Mouse (Mus musculus) T-helper 2 cell (primary cell): Measurements from ENCODE around the gene Inpp5k.

Source experiments
- in situ Hi-C: fragments of 300-600 bp; cut with MboI, MseI; formaldehyde crosslinking; loops from one replicate; pipeline ENCODE4 v1.15.1; 2025; ENCODE audit warnings: high pct_unique_total_duplicates

The Inpp5k gene

DNA sequence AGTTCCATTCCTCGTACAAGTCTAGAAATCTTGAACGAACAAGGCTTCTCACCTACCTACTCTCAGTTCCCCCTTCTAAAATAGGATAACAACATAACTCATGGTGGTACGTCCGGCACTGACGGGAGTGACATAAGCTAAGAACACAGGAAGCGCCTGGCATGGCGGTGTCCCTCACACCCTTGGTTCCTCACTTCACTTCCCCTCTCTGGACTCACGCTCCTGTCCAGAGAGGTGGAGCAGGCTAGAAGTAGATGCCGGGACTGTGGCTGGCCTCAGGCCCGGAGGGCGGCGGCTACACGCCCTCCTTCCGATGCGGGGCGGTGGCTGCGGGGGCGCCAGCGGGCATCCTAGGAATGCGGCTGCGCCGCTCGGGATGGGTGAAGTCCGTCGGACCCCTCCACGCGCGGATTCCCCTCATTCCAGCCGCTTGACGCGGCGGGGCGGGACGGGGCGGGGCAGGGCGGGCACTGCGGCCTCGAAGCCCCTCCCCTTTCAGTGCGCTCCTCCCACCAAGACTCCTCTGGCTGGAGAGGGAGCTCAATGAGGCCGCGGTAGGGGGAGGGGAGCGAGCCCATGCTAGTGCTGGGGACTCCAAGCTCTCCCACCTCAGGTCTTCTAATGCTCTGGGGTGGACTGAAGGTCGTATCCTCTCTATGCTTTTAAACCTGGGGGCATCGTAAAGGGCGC, 23.1 kb downstream of the Inpp5k start:
- in situ Hi-C loops = no loop called here

DNA sequence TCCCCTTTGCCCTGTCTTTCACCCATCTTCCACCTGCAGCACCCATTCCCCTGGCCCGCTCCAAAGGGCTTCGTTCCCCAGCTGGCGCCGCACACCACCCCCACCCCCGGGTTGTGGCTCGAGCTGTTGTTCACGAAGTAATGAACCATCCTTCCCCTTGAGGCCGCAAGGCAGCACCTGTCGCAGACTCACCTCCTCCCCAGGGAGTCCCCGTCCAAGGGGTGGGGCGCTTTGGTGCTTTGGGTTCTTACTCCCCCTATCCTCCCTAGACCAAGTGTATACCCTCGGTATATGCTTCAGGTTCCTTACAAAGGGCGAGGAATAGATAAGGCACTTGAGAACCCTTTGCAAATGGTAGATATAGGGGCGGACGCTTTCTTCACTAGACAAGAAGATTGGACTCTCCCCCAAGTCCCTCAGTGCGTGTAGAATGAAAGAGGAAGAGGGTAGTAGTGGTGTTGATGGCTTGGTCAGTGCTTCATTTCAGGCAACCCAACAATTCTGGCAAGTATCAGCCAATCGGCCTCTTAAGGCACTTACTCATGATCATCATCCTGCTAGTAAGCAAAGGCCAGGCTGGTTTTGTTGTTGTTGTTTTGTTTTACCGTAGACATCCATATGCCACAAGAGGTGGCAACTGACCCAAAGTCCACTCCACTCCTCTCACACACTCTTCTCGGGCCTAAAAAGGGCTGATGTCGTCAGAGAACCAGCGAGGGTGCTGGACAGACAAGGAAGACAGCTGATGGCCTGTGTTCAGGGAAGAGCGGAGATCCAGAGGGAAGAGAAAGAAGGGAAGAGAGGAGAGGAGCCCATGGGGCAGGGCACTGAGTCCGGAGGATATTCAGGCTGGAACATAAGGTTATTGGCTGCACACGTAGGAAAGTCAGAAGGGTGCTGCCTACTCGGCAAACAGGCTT, 23.9 kb downstream of the Inpp5k start:
- in situ Hi-C loops = no loop called here

DNA sequence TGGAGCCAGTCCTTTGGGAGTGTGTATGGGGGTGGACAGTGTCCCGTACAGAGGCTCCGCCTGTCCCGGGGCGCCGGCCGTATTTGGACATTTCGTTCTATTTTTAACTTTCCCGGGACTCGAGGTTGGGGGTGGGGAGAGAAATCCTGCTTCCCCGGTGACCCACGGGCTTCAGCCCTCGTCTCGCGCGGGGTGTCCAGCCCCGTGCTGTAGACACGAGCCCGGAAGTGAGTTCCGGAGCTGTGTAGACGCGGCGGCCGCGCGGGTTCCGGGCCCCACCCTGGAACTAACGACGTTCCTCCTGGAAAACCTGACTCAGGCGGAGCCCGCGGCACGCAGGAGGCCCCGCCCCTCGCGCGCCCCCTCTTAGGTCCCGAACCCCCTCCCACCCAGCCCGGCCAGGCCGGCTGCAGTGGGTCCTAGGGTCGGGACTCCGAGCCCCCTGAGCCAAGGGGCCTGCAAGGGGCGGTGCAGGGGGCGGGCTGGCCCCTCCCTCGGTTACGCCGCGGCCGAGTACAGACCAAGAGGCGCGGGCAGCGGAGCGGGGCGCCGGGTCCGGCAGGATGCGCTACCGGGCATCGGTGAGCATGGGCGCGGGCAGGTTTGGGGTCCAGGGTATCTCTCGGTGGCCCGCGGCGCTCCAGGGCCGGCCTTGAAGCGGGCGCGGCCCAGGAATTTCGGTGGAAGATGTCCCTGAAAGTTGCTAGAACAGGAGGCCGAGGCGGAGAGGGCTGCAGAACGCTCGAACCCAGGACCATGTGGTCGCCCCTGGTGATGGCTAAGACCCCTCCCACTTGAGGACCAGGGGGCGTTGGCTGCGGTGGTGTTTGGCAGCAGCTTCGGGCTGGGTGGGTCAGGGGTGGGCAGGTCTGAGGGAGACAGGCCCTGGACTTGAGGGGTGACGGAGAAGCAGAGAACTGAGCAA, 25.1 kb downstream of the Inpp5k start:
- in situ Hi-C loops = no loop called here

DNA sequence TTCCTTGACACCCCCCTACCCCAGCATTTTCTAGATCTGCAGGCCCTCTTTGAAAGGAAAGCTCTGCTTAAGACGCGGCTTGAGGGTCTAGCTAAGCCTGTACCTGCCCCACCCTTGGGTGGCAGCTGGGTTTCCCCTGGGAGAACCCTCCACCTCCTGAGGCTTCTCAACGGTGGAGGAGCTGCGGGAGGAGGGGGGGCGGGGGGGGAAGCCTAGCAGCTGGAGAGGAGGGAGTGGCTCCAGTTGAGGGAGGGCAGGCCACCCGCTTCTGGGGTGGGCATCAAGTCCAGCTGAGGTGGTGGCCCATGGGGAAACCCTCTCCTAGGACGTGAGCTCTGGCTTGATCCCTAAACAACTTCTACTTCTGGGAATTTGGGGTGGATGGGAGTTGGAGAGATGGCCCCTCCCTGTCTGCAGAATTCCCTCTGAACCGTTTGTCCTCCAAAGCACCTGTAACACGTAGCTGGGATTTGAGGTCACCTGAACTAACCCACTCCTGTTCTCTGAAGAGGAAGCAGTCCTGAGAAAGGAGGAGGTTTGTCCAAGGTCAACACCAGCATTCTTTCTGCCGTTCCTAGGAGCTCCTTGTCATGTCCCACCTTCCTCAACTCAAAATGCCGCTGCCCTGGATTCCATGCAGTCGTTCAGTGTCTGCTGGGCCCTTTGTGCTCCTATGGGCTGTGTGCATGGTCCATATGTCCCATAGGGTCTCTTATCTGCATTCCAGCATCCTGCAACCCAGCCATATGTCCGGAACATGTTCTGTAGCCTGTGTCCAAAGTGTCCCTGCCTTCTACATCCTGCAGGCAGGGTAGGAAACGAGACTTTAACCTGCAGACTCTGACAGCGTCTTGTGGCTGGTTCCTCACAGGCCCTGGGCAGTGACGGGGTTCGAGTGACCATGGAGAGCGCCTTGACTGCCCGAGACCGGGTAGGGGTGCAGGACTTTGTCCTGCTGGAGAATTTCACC, 26.1 kb downstream of the Inpp5k start:
- in situ Hi-C loops = no loop called here

DNA sequence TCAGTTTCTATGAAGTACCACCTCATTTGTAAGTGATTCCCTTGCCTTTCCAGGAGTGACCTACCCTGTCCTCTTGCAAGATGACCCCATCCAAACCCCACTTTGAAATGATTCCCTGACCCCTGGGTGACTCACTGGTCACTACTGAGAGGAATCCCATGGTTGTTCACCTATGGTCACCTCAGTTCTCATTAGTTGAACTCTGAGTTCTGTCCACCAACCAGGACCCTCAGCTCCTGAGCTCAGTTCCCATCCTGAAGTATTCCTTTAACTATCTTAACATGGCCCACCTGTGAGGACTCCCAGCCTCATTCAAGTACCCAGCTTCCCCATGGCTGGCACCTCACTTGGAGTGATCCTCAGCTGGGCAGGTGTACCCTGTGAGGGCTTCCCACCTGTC, 27.1 kb downstream of the Inpp5k start:
- in situ Hi-C loops = no loop called here

DNA sequence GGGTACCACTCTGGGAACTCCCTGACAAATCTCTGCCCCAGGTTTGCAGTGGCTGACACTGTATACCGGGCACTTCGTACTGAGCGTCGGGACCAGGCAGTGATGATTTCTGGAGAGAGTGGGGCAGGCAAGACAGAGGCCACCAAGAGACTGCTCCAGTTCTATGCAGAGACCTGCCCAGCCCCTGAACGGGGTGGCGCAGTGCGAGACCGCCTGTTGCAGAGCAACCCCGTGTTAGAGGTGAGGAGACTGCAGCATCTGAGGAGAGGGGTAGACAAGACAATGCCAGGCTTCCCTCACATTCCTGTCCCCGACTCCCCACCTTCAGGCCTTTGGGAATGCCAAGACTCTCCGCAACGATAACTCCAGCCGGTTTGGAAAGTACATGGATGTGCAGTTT, 27.5 kb downstream of the Inpp5k start:
- in situ Hi-C loops = no loop called here

DNA sequence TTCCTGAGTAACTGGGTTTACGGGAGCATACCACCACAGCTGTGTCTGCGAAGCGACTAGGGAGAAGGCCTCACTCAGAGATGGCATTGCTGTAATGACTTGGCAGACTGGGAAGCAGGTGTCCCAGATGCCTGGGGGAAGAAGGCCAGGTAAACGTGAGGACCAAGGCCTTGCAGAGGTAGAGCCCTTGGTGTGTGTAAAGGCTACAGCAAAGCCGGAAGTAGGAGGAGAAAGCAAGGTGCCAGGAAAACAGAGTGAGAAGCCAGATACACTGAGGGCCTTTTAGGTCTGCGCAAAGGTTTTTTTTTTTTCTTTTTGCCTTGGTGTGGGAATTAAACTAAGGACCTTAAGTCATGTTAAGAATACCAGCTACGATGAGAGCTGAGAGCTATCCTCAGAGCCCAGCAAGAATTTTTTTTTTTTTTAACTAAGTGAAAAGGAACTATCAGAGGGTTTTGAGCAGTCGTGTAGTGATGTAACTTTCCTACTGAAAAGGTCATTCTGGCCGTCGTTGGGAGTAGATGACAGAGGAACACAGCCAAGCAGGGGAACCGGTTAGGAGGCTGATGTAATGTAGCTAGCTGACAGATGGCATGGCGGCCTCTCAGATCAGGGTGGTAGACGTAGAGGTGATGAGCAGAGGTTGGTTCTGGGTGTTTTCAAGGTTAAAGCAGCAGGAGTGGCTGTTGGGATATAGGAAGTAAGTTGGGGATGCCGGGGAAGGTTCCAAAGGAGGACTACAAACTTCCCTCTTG, 28.4 kb downstream of the Inpp5k start:
- in situ Hi-C loops = no loop called here

DNA sequence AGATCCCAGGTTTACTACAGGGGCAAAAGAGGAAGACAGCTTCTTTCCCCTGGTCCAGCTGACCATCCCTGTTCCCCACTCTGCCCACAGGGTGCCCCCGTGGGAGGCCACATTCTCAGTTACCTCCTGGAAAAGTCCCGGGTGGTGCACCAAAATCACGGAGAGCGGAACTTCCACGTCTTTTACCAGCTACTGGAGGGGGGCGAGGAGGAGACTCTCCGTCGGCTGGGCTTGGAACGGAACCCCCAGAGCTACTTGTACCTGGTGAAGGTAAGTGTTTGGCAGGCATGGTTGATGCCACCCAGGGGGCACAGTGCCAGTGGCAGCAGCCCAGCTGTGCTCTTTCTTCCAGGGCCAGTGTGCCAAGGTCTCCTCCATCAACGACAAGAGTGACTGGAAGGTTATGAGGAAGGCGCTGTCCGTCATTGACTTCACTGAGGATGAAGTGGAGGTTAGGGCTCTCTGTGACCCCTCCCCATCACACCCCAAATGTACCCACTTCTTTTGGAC, 29.3 kb downstream of the Inpp5k start:
- in situ Hi-C loops = no loop called here

DNA sequence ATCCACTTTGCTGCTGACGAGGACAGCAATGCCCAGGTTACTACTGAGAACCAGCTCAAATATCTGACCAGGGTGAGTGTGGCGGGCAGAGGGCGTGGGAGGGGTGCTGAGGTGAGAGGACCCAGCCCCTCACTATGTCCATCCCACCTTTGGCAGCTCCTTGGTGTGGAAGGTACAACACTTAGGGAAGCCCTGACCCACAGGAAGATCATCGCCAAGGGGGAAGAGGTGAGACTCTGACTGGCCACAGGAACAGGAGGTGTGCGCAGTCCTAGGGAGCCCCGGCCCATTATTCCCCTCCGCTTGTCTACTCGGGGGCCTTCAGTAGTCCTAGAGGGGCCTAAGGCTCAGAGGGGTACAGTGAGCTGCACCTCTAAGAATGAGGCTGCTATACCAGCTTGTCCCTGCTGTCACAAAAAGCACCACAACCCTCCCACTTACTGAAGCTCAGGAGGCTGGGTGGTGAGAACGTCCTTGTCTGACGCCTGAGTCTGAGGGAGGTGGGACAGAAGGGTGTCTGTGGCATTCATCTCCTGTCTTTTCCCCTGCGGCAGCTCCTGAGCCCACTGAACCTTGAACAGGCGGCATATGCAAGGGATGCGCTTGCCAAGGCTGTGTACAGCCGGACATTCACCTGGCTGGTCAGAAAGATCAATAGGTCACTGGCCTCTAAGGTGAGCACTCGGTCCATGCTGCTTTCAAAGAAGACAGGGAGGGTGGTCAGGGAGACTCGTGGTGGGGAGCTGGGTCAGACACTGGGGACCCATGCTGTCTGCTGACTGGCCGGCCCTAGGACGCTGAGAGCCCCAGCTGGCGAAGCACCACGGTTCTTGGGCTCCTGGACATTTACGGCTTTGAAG, 30.4 kb downstream of the Inpp5k start:
- in situ Hi-C loops = no loop called here

DNA sequence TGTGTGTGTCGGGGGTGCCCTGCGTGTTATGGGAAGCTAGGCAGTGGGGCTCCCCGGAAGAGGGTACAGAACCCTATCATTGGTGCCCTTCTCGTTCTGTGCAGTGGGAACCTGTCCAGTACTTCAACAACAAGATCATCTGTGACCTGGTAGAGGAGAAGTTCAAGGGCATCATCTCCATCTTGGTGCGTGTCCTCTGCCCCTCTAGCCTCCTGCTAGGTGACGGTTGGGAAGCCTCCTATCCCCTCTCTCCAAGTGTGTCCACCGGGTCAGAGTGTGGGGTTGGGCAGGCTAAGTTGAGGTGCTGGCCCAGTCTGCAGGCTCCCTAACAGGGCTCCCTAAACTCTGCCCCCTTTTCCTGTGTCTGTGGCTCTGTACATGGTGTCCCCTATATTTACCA, 31.3 kb downstream of the Inpp5k start:
- in situ Hi-C loops = no loop called here

DNA sequence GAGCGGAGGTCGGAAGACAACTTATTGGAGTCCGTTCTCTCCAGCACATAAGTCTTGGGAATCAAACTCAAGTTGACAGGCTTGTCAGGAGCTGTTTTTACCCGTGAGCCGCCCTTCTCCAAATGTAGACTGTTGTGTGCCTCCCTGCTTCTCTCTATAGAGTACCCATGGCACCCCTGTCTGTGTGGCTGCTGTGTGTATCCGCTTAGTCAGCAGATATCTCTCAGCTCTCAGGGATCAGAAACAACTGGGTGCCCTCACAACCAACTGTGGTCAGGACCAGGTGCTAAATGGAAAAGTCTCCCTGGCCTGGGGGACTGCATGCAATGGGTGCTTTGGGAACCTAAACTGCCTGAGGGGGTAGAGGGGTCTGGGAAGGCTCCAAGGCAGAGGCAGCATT, 35.5 kb downstream of the Inpp5k start:
- in situ Hi-C loops = no loop called here

DNA sequence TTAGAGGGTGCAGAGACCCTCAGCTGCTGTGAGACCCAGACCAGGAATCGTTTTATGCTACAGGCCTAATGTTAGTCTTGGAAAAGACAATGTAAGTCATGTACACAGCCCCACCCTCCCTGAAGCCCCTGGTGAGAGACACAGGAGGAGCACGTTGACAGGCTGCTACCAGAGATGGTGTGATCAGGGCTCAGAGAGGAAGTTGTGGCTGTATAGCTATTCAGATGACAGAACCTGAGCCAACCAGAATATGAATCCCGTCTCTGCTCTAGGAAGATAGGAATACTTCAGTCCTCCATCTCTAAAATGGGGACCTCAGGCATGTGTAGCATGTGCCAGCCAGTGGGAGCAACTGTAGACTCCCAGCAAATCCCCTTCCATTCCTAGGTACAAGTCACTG, 37.8 kb downstream of the Inpp5k start:
- in situ Hi-C loops = no loop called here

DNA sequence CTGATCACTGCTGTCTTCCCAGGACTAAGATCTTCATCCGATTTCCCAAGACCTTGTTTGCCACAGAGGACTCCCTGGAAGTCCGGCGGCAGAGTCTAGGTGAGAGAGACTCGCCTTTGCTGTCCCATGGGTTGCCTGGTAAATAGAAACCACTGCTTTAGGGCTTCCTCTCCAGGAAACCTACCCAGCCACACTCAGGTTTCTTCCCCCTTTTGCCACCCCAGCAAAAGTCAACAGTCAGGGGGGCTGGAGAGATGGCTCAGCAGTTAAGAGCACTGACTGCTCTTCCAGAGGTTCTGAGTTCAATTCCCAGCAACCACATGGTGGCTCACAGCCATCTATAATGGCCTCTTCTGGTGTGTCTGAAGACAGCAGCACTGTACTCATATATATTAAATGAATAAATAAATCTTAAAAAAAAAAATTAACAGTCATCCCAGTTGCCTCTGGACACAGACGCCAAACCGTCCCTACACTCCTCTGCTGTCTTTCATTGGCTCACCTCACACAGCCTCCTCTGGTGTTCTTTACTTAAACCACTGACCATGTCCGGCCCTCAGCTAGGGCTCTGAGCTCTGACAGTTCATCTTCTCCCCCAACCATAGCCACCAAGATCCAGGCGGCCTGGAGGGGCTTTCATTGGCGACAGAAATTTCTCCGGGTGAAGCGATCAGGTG, 38.5 kb downstream of the Inpp5k start:
- in situ Hi-C loops = no loop called here

DNA sequence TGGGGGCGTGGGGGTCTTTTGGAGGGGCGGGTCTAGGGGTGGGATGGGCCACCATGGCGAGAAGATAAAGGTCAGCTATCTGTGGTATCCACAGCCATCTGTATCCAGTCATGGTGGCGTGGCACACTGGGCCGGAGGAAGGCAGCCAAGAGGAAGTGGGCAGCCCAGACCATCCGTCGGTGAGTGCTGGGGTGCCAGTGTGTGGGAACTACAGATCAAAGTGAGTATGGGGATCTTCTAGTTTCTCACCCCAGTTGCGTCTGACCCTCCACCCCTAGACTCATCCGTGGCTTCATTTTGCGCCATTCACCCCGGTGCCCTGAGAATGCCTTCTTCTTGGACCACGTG, 39.0 kb downstream of the Inpp5k start:
- in situ Hi-C loops = no loop called here

DNA sequence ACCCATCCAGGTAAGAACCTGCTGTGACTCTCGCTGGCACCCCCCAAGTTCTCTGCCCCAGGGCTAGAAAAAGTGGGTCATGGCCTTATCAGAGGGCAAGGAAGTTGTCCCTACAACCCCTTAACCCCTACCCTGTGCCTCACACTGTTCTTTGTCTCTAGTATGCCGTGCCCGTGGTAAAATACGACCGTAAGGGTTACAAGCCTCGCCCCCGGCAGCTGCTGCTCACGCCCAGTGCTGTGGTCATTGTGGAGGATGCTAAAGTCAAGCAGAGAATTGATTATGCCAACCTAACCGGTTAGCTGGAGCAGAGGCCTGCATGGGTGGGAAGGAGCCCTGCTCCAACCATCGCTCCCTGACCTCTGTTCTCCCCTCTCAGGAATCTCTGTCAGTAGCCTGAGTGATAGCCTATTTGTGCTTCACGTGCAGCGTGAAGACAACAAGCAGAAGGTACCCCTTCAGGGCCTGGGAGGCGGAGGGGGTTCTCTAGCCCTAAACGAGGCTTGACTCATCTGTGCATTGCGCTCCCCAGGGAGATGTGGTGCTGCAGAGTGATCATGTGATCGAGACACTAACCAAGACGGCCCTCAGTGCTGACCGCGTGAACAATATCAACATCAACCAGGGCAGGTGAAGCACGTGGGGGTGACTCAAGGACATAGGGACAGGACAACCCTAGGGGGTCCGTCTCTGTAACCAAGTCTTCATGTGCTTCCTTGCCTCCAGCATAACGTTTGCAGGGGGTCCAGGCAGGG, 40.8 kb downstream of the Inpp5k start:
- in situ Hi-C loops = no loop called here

DNA sequence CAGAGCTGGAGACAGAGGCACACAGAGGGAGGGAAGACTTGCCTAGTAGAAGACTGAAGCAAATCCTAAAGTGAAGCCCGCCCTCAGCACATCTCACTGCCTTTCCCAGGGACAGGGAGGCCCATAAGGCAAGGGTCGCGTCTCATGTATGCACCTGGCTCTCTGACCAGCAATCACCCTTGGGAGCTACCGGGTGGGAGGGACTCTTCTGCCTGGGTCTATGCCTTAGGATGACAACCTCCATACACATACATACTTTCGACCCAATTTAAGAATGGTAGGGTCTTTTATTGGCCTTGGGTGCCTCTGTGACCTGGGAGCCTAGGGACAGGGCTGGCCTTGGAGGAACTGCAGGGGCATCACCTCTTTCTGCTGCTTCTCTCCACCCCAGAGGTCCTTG, 42.6 kb downstream of the Inpp5k start:
- in situ Hi-C loops = no loop called here

DNA sequence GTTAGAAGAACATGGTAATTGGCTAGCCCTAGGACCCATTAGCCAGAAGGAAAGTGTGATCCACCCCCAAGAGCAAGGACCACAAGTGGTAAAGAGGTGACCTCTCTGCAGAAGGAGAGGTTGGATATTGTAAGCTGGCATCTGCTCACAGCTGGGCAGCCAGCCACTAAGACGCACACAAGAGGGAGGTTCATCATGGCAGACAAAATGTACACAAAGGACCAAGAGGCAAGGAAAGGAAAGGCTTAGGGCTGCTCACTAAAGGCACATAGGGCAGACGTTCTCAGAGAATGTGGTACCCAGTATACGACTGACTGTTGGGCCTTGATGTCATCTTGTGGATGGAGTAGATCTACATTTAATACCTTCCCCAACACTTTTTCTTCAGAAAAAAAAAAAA, 44.1 kb downstream of the Inpp5k start:
- in situ Hi-C loops = no loop called here
